In the genomic region with DNA sequence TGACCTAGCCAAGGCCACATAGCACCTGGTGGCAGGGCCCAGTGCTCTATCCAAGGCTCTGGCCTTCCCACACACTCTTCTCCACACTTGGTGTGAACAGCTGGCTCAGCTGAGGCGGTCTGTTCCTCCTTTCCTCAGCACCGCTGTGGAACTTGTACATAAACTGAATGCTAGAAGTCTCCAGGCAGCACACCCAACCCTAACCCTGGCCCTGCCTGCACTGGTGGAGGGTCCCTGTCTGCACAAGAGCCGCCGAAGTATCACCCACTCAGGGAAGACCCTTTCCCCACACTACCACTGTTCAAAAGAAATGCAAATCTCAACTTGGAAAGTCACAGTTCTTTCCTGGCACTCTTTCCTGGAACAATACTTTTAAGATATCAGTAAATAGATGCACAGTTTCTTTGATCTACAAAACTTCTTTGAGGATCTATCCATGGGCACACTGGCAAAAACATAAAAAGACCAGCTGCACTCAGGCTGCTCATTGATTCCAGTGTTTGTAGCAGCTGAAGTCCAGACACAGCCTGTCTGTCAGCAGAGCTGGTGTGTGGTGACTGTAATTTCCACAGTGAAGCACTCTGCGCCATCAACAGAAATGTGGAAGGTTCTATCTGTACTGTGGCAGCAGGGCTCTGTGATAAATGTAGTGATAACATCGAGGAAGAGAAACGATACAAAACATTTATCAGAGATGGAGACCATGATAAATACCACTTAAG, we compare ENCODE assay signal across 19 mouse cellular contexts.
"Had no signal": no experiment of that assay in that cellular context is flagged by ENCODE, and none has a peak within 500 bp of the region (broad histone marks: within the 10 kb centered on the region; RNA-seq: fewer than 3 reads in every experiment).

No protein-coding gene starts in this region.

- H3K27ac ChIP-seq: kidney, postnatal 0 days; layer of hippocampus, adult 2 months; limb, embryonic 10.5 days; limb, embryonic 13.5 days; liver, embryonic 12.5 days; liver, embryonic 15.5 days; neural tube, embryonic 13.5 days; stomach, postnatal 0 days had no signal

- H3K9me3 ChIP-seq: limb, embryonic 10.5 days; limb, embryonic 13.5 days; liver, embryonic 12.5 days; liver, embryonic 15.5 days; neural tube, embryonic 13.5 days had no signal

- H3K4me1 ChIP-seq: limb, embryonic 10.5 days; limb, embryonic 13.5 days; liver, embryonic 12.5 days; liver, embryonic 15.5 days had no signal

- ATAC-seq: intestine, postnatal 0 days; liver, embryonic 12.5 days; midbrain, embryonic 16.5 days had no signal

- H3K27me3 ChIP-seq: limb, embryonic 13.5 days; liver, embryonic 12.5 days; liver, embryonic 15.5 days; neural tube, embryonic 13.5 days had no signal

- H3K36me3 ChIP-seq: limb, embryonic 10.5 days; limb, embryonic 13.5 days; liver, embryonic 12.5 days; liver, embryonic 15.5 days; neural tube, embryonic 13.5 days had no signal

- DNase-seq: kidney, adult 2 months; kidney, postnatal 25 days; layer of hippocampus, adult 9-11 months; liver; thymus, adult 2 months; thymus, postnatal 14 days; thymus, postnatal 4 days had no signal

- H3K4me3 ChIP-seq: layer of hippocampus, adult 2 months; limb, embryonic 10.5 days; limb, embryonic 13.5 days; liver, embryonic 12.5 days; liver, embryonic 15.5 days; myocyte; neural tube, embryonic 13.5 days had no signal

- H3K4me2 ChIP-seq: limb, embryonic 13.5 days; liver, embryonic 12.5 days; liver, embryonic 15.5 days; midbrain, embryonic 11.5 days; neural tube, embryonic 13.5 days had no signal

- H3K9ac ChIP-seq: limb, embryonic 13.5 days; liver, embryonic 12.5 days; liver, embryonic 15.5 days; neural tube, embryonic 13.5 days had no signal
